Mouse (Mus musculus) limb, embryonic 11.5 days (tissue): Measurements from ENCODE around the gene Chrnb1. TPM values are rescaled to one million over a fixed set of nuclear protein-coding genes. Genes with fewer than 3 reads are reported as not detected.

Source experiments
- ATAC-seq: fragments of 200-750 bp; cut with Nextera tagmentation; 2 replicates; pipeline ENCODE4 v1.8.0; 2017; ENCODE audit warnings: low read depth; ENCODE audit not compliant: insufficient number of reproducible peaks, low FRiP score, low TSS enrichment
- DNase-seq: peaks from one replicate; pipeline ENCODE4 v3.0.0-alpha.2; 2015; ENCODE audit warnings: low spot score
- H3K27ac ChIP-seq: fragments of 300-500 bp; sonication (generic); replicated peaks from 2 replicates; pipeline ENCODE4 v1.5.1; 2014; ENCODE audit warnings: low read depth, mild to moderate bottlenecking, low read length
- H3K27me3 ChIP-seq: fragments of 300-500 bp; sonication (generic); 2 replicates; pipeline ENCODE4 v1.6.1; 2014; ENCODE audit warnings: mild to moderate bottlenecking, low read length, mixed read lengths; ENCODE audit not compliant: control insufficient read depth, insufficient read depth
- H3K36me3 ChIP-seq: fragments of 300-500 bp; sonication (generic); 2 replicates; pipeline ENCODE4 v1.6.1; 2014; ENCODE audit warnings: mild to moderate bottlenecking, low read length, moderate library complexity, mixed read lengths; ENCODE audit not compliant: control insufficient read depth, insufficient read depth
- H3K4me1 ChIP-seq: fragments of 300-500 bp; sonication (generic); 2 replicates; pipeline ENCODE4 v1.6.1; 2014; ENCODE audit warnings: low read length, mixed read lengths; ENCODE audit not compliant: control insufficient read depth, insufficient read depth
- H3K4me2 ChIP-seq: fragments of 300-500 bp; sonication (generic); 2 replicates; pipeline ENCODE4 v1.6.1; 2014; ENCODE audit warnings: low read depth, mild to moderate bottlenecking, moderate library complexity; ENCODE audit not compliant: severe bottlenecking
- H3K4me3 ChIP-seq: fragments of 300-500 bp; sonication (generic); 2 replicates; pipeline ENCODE4 v1.5.1; 2014; ENCODE audit warnings: low read depth, low read length
- H3K9ac ChIP-seq: fragments of 300-500 bp; sonication (generic); 2 replicates; pipeline ENCODE4 v1.6.1; 2014; ENCODE audit warnings: mild to moderate bottlenecking, low read length
- H3K9me3 ChIP-seq: fragments of 300-500 bp; sonication (generic); 2 replicates; pipeline ENCODE4 v1.6.1; 2016; ENCODE audit warnings: low read length; ENCODE audit not compliant: control insufficient read depth
- WGBS: fragments of 180-500 bp; shearing (Covaris S2); extraction: QIAGEN DNeasy Blood & Tissue Kit; methylation state at CpG from one replicate; pipeline ENCODE4 v1.1.7; 2014; 5-methylcytosine and 5-hydroxymethylcytosine counted together
- polyA plus RNA-seq: library from polyadenylated mRNA; unstranded; fragments of >200 nt; fragmentation: Nextera tagmentation; extraction: Ambion mirVana; gene quantifications from 2 replicates; pipeline ENCODE4 v1.2.1, GENCODE M21; 2014

The Chrnb1 gene
- polyA plus RNA-seq, 1 experiment from 2014 or later, result 4.3 TPM

- no peak within 1 kb of the TSS for H3K4me3 ChIP-seq
- 69% methylated on average over 10 of the region's 10 CpGs for WGBS
- H3K4me1 ChIP-seq, result no peaks in the 10 kb centered on the region
- no peak within 1 kb of the TSS for H3K27ac ChIP-seq
- H3K4me2 ChIP-seq, result no peak within 1 kb of the TSS
- DNase-seq (no peak), ATAC-seq (no peak)
- no peaks in the 10 kb centered on the region for H3K36me3 ChIP-seq
- H3K9me3 ChIP-seq, result no peaks in the 10 kb centered on the region
- H3K9ac ChIP-seq, result no peak within 1 kb of the TSS
- H3K27me3 ChIP-seq, result no peaks in the 10 kb centered on the region
Measured at GRCm38 (mm10) chr11:69815155-69815554, 19.4 kb upstream of the Chrnb1 start, which contains the start of gene Gm39566. Gene Gm39566 (minus strand): TSS chr11:69815298.

- ATAC-seq, result no peak
- no peaks in the 10 kb centered on the region for H3K36me3 ChIP-seq
- H3K4me3 ChIP-seq, result no peak overlapping the region
- no peak overlapping the region for H3K27ac ChIP-seq
- no peaks in the 10 kb centered on the region for H3K9me3 ChIP-seq
- H3K4me2 ChIP-seq, result no peak overlapping the region
- DNase-seq, result no peak
- H3K27me3 ChIP-seq, result peaks cover 10% of the 10 kb centered on the region
- H3K9ac ChIP-seq, result no peak overlapping the region
- H3K4me1 ChIP-seq, result no peaks in the 10 kb centered on the region
Measured at GRCm38 (mm10) chr11:69810280-69810679, 14.5 kb upstream of the Chrnb1 start.

GRCm38 (mm10) chr11:69807641-69808040, 11.9 kb upstream of the Chrnb1 start:
- Histone ChIP-seq H3K4me1 (peaks cover 16% of the 10 kb centered on the region), H3K4me2 (no peak overlapping the region), H3K27me3 (peaks cover 36% of the 10 kb centered on the region), H3K9ac (no peak overlapping the region), H3K36me3 (no peaks in the 10 kb centered on the region), H3K9me3 (no peaks in the 10 kb centered on the region), H3K4me3 (no peak overlapping the region), H3K27ac (no peak overlapping the region)
- DNase-seq, result no peak
- WGBS, result 83% methylated on average over 2 of the region's 2 CpGs
- no peak for ATAC-seq

- H3K36me3 ChIP-seq, result no peaks in the 10 kb centered on the region
Measured at GRCm38 (mm10) chr11:69806378-69806777, 10.6 kb upstream of the Chrnb1 start.

GRCm38 (mm10) chr11:69804972-69805909, 9.5 kb upstream of the Chrnb1 start, which contains the start of gene Tmem102:
Gene Tmem102 (minus strand): TSS chr11:69805624.
- H3K27ac ChIP-seq, result no peak within 1 kb of the TSS
- no peaks in the 10 kb centered on the region for H3K9me3 ChIP-seq
- ATAC-seq (no peak), DNase-seq (peak; percentile 38)
- H3K9ac ChIP-seq, result no peak within 1 kb of the TSS; the same call in 1 of the 2 replicates
- H3K4me1 ChIP-seq, result peaks cover 33% of the 10 kb centered on the region
- H3K4me3 ChIP-seq, result no peak within 1 kb of the TSS; the same call in 1 of the 2 replicates
- 6% methylated on average over 29 of the region's 29 CpGs for WGBS
- peaks cover 57% of the 10 kb centered on the region for H3K27me3 ChIP-seq
- no peaks in the 10 kb centered on the region for H3K36me3 ChIP-seq
- H3K4me2 ChIP-seq, result peak within 1 kb of the TSS; percentile 85; the same call in 1 of the 2 replicates

More at GRCm38 (mm10) chr11:69806378-69806777, 10.6 kb upstream of the Chrnb1 start:
- Histone ChIP-seq H3K4me3 (no peak overlapping the region), H3K9ac (no peak overlapping the region), H3K27ac (no peak overlapping the region), H3K27me3 (peaks cover 48% of the 10 kb centered on the region), H3K4me1 (peaks cover 26% of the 10 kb centered on the region), H3K4me2 (no peak overlapping the region), H3K9me3 (no peaks in the 10 kb centered on the region)
- no peak for ATAC-seq
- WGBS, result 77% methylated on average over 4 of the region's 4 CpGs
- DNase-seq, result no peak

GRCm38 (mm10) chr11:69804652-69804940, 8.9 kb upstream of the Chrnb1 start:
- 3% methylated on average over 12 of the region's 12 CpGs for WGBS
- no peaks in the 10 kb centered on the region for H3K36me3 ChIP-seq
- H3K4me1 ChIP-seq, result peaks cover 40% of the 10 kb centered on the region
- H3K27me3 ChIP-seq, result peaks cover 61% of the 10 kb centered on the region
- ATAC-seq (no peak), DNase-seq (peak; percentile 41)
- peak overlapping the region; percentile 85; the same call in 1 of the 2 replicates for H3K4me2 ChIP-seq
- no peak overlapping the region for H3K9ac ChIP-seq
- no peaks in the 10 kb centered on the region for H3K9me3 ChIP-seq
- no peak overlapping the region; the same call in 1 of the 2 replicates for H3K4me3 ChIP-seq
- no peak overlapping the region for H3K27ac ChIP-seq

- ATAC-seq (no peak), DNase-seq (peak; percentile 79)
- peaks cover 62% of the 10 kb centered on the region for H3K27me3 ChIP-seq
- H3K36me3 ChIP-seq, result no peaks in the 10 kb centered on the region
- peaks cover 42% of the 10 kb centered on the region for H3K4me1 ChIP-seq
- H3K27ac ChIP-seq, result no peak overlapping the region
- H3K4me3 ChIP-seq, result peak overlapping the region; percentile 46
- peak overlapping the region; percentile 85 for H3K4me2 ChIP-seq
- 1% methylated on average over 60 of the region's 60 CpGs for WGBS
- no peaks in the 10 kb centered on the region for H3K9me3 ChIP-seq
- H3K9ac ChIP-seq, result peak overlapping the region; percentile 41; the same call in 1 of the 2 replicates
Measured at GRCm38 (mm10) chr11:69803786-69804651, 8.3 kb upstream of the Chrnb1 start.

GRCm38 (mm10) chr11:69803328-69803727, 7.6 kb upstream of the Chrnb1 start:
- H3K27ac ChIP-seq, result no peak overlapping the region

More at GRCm38 (mm10) chr11:69803328-69803727, 7.6 kb upstream of the Chrnb1 start:
- Histone ChIP-seq H3K9me3 (no peaks in the 10 kb centered on the region), H3K27me3 (peaks cover 65% of the 10 kb centered on the region), H3K4me1 (peaks cover 42% of the 10 kb centered on the region), H3K36me3 (no peaks in the 10 kb centered on the region), H3K9ac (no peak overlapping the region; the same call in 1 of the 2 replicates), H3K4me3 (peak overlapping the region; percentile 46), H3K4me2 (peak overlapping the region; percentile 85)
- no peak for ATAC-seq
- DNase-seq, result no peak
- 2% methylated on average over 12 of the region's 12 CpGs for WGBS
